Mouse (Mus musculus) erythroblast, adult 5-6 weeks (primary cell): ENCODE data around the gene Kif27. TPM values are rescaled to one million over a fixed set of nuclear protein-coding genes. Genes with fewer than 3 reads are reported as not detected.
A peak's percentile ranks its signal among the peaks of the same experiment; 100 is the strongest.

Experiments
- ATAC-seq: replicated peaks from 2 replicates; pipeline ENCODE4 v1.8.0; 2016; ENCODE audit warnings: moderate number of reproducible peaks, mild to moderate bottlenecking, moderate TSS enrichment, inconsistent platforms; ENCODE audit not compliant: poor library complexity, low FRiP score, severe bottlenecking
- total RNA-seq, 2 experiments: library from RNA; stranded (forward) in 1 of 2; stranded (reverse) in 1 of 2; fragments of 150-400 nt in 1 of 2; fragments of 200-764, 138-1000 nt in 1 of 2; gene quantifications; 2 replicates each; pipeline versions ENCODE4 v1.2.3 to v1.2.4; 2015 to 2017; ENCODE audit warnings: low replicate concordance in 2 of 2

Kif27 gene
- total RNA-seq, 2 experiments from 2014 or later, result not detected

GRCm38 (mm10) chr13:58289308-58289707 is 69.6 kb downstream of the Kif27 start:
- ATAC-seq, result no peak

DNA sequence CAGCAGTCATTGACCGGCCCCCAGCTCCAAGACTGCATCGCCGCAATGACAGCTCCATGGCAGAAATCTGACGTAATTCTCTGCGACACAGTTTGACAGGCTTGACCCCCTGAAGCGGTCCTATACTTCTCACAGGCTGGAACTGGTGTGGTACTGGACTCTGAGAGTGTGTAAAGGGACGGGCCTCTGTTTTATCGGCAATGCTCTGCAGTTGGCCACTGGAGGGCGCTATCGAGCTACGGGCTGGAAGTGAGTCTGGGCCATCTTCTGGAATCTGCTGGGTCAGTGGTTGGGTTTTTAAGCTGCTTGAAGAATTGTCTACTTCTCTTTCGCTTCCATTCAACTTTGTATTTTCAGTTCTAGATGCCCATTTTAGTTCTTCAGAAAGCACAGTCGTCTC is 71.1 kb downstream of the Kif27 start:
- ATAC-seq, result peak; percentile 72

DNA sequence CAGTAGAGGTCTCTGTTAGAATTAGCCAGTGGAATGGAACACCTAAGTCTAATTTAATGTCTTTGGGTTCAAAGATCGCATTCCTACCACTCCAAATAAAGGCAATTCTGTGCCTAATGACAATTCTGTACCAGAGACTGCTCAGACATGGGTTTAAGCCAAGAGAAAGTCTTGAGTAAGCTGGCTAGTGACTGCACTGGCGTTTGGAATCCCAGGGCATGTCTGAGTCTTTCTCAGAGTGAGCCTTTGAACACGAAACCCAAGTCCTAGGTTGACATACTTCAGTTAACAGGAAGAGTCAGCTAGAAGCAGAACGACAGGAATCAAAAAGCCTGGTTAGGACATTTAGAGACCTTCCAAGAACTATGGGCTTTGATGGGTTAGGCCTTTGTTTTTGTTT is 75.5 kb downstream of the Kif27 start:
- ATAC-seq, result no peak

- ATAC-seq, result no peak
Observed at GRCm38 (mm10) chr13:58281936-58282335, 77.0 kb downstream of the Kif27 start.

- ATAC-seq, result no peak
Observed at GRCm38 (mm10) chr13:58280528-58280927, 78.4 kb downstream of the Kif27 start.

- ATAC-seq, result no peak
Observed at GRCm38 (mm10) chr13:58276256-58276655, 82.7 kb downstream of the Kif27 start.

DNA sequence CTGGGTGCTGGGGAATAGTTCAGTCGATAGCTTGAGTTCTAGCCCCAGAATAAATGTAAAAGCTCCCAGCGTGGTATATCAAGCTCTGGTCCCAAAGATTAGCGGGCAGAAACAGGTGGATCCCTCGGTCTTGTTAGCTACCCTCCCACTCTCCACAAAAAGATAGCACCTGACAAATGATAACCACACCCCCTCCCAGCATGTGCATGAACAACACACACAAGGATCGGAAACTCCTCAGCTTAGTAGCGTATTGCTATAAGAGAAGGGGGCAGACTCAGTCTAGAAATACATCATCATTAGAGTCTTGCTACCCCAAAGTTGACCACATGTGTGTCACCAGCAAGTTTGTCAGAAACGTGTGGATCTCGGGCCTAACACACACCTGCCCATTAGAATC is 83.3 kb downstream of the Kif27 start, which contains the start of gene Gkap1:
Gene Gkap1 (minus strand): TSS at position 101 of the 400 bp plus-strand sequence.
- no peak for ATAC-seq

DNA sequence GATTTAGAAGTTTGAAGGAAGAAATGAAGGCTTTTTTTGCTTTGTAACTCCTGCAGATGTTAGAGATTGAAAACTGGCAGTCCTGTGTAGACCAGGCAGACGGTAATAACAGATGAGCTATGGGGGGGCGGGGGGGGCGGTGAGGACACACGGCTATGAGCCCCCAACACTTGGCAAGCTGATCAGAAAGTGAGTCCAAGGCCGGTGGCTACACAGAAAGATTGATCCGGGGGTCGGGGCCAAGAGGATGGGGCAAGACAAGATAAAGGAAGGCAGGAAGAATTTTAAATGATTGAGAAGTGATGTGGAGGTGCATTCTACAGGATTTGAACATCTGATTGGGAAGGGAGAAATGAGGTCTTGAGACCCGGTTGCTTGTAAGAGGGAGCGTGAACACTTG is 83.8 kb downstream of the Kif27 start:
- ATAC-seq, result no peak

GRCm38 (mm10) chr13:58274259-58274991 is 84.5 kb downstream of the Kif27 start:
- ATAC-seq, result no peak

DNA sequence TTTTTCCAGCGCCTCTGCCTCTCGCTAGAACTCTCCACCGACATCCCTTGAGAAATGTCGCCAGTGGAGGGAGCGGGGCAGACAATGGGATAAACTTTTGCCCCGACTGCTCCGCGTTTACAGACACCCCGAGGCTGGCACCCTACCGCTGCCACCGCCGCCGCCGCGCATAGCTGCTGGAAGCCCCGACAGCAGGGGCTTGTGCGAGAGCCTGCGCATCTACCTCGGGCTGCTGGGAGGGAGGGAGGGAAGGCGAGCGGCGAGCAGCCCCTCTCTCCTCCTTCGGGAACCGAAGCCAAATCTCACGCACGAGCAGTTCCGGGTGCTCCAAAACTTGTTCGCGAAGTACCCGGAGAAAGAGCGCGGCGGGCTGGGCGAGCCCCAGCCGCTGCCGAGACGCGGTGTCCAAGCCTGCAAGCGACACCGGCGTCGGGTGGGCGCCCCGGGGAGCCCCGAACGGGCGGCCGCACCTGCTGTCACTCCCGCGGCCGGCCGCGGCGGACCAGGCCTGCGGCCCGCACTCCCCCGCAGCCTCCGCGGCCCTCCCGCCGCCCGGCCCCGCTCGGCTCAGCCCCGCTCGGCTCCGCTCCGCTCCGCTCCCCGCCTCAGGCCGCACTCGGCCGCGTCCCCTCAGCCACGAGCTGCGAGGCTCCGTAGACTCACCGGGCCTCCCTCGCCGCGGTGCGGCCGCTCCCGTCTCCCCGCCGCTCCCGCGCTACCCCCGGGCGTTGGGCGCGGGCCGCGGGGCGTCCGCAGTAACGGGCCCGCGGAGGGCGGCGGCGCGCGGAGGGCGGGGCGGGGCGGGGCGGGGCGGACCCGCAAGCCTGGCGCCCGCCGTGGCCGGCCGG is 85.3 kb downstream of the Kif27 start:
- no peak for ATAC-seq

DNA sequence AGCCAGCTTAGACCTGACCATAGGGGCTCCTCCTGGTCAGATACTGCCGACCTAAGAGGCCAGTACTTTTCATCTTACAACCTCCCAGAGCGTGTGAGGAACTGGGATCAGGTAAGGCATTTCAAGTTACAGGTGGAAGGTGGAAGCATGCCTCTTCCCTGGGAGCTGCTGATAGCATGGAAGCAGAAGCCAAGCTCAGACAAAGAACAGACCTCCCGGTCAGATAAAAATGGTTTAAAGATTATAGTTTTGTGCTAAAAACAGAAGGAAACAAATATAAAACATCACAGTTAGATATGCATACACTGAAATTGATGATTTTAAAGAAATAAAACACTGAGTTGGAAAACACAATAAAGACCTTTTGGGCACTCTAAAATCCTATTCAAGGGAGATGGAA is 92.1 kb downstream of the Kif27 start:
- ATAC-seq, result no peak

DNA sequence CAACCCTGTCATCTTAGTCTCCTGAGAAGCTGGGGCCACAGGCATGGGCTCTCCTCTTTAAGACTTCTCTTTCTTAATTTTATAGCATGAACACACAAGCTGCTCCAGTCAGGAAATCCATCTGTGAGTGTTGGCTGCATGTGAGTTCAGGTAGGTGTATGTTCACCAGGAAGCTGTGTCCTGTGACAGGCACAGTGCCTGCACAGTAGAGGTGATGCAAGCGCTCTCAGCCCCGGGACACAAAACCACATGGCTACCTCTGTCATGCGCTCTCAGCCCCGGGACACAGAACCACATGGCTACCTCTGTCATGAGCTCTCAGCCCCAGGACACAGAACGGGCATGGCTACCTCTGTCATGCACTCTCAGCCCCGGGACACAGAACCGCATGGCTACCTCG is 95.4 kb downstream of the Kif27 start:
- ATAC-seq, result no peak

DNA sequence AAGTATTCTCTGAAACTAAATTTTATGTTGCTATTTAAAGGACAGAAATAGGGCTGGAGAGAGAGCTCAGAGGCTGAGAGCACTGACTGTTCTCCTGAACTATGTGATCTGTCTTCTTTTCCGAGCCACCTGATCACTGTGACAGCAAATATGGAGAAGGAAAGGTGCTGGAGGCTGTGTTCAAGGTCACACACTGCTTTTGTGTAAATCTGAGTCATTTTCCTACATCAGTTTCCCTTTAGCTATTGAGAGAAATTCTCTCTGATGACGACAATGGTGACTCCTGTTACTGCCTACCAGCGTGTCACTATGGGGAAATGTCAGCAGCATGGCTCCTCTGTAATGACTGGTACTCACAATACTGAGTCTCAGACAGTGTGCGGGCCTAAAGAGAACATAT is 97.2 kb downstream of the Kif27 start:
- no peak for ATAC-seq

GRCm38 (mm10) chr13:58253268-58253667 is 105.7 kb downstream of the Kif27 start:
- no peak for ATAC-seq

DNA sequence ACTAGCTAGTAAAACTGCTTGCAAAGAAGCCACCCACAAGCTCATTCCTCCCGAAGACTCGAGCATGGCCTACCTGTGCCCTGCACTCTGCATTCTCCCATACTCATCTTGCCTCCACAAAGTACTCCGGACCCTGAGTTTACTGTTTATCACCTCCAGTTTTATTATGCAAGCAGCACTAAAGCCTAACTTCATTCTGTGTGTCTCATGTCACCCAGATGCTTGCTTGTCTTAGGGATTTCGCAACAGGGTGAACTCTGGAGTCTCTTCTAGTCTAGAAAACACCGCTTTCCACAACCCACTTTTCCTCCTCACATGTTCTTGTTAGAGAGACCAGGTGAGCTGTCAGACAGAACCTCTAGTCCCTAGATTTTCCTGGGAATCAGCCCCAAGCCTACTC is 110.0 kb downstream of the Kif27 start:
- no peak for ATAC-seq

Other genes with a start within 250 kb of the Kif27 start
- gene Klhl3, start 245.5 kb downstream of the Kif27 start, total RNA-seq (2015; ENCODE audit: low replicate concordance), result 0.21 TPM in 1 of 2 replicates, not detected in the other
- 0.14 TPM in 1 of 2 replicates, not detected in the other for gene Klhl3, start 245.5 kb downstream of the Kif27 start, total RNA-seq (2017; ENCODE audit: low replicate concordance)
- 29.6 and 35.1 TPM in 2 replicates for gene Hnrnpa0, start 230.6 kb downstream of the Kif27 start, total RNA-seq (2015; ENCODE audit: low replicate concordance)
- gene Hnrnpa0, start 230.6 kb downstream of the Kif27 start, total RNA-seq (2017; ENCODE audit: low replicate concordance), result 12.9 and 24.4 TPM in 2 replicates
- 9.2 and 15.0 TPM in 2 replicates for gene Idnk, start 201.5 kb downstream of the Kif27 start, total RNA-seq (2015; ENCODE audit: low replicate concordance)
- 4.7 and 14.4 TPM in 2 replicates for gene Idnk, start 201.5 kb downstream of the Kif27 start, total RNA-seq (2017; ENCODE audit: low replicate concordance)
- 15.5 and 15.8 TPM in 2 replicates for gene Ubqln1, start 143.5 kb downstream of the Kif27 start, total RNA-seq (2015; ENCODE audit: low replicate concordance)
- 19.3 and 20.6 TPM in 2 replicates for gene Ubqln1, start 143.5 kb downstream of the Kif27 start, total RNA-seq (2017; ENCODE audit: low replicate concordance)
- gene Gkap1, start 83.4 kb downstream of the Kif27 start, total RNA-seq (2015; ENCODE audit: low replicate concordance), result 1.3 and 6.1 TPM in 2 replicates
- gene Gkap1, start 83.4 kb downstream of the Kif27 start, total RNA-seq (2017; ENCODE audit: low replicate concordance), result 4.5 and 5.6 TPM in 2 replicates
- 4.8 and 6.7 TPM in 2 replicates for gene 2210016F16Rik, start 26.1 kb upstream of the Kif27 start, total RNA-seq (2015; ENCODE audit: low replicate concordance)
- 2.2 and 3.1 TPM in 2 replicates for gene 2210016F16Rik, start 26.1 kb upstream of the Kif27 start, total RNA-seq (2017; ENCODE audit: low replicate concordance)
- 12.7 and 15.8 TPM in 2 replicates for gene Rmi1, start 43.1 kb upstream of the Kif27 start, total RNA-seq (2015; ENCODE audit: low replicate concordance)
- gene Rmi1, start 43.1 kb upstream of the Kif27 start, total RNA-seq (2017; ENCODE audit: low replicate concordance), result 10.2 and 10.5 TPM in 2 replicates
- gene Hnrnpk, start 44.2 kb upstream of the Kif27 start, total RNA-seq (2015; ENCODE audit: low replicate concordance), result 213 and 264 TPM in 2 replicates
- gene Hnrnpk, start 44.2 kb upstream of the Kif27 start, total RNA-seq (2017; ENCODE audit: low replicate concordance), result 500 and 598 TPM in 2 replicates